Mouse (Mus musculus) kidney, postnatal 0 days (tissue): ENCODE data around the gene Rnh1. TPM values are rescaled to one million over a fixed set of nuclear protein-coding genes. Genes with fewer than 3 reads are reported as not detected.

ENCODE experiments used
- ATAC-seq: fragments of 200-750 bp; cut with Nextera tagmentation; replicated peaks from 2 replicates; pipeline ENCODE4 v1.8.0; 2017; ENCODE audit warnings: low read depth, moderate number of reproducible peaks, moderate TSS enrichment, moderate library complexity; ENCODE audit not compliant: low FRiP score
- DNase-seq: peaks from one replicate; pipeline ENCODE4 v3.0.0-alpha.2; 2016; ENCODE audit warnings: low spot score
- H3K27ac ChIP-seq: fragments of 300-500 bp; sonication (generic); 2 replicates; pipeline ENCODE4 v1.5.1; 2014; ENCODE audit warnings: mild to moderate bottlenecking
- H3K27me3 ChIP-seq: fragments of 300-500 bp; sonication (generic); 2 replicates; pipeline ENCODE4 v1.6.1; 2014; ENCODE audit warnings: low read length, mixed read lengths; ENCODE audit not compliant: insufficient read depth
- H3K36me3 ChIP-seq: fragments of 300-500 bp; sonication (generic); 2 replicates; pipeline ENCODE4 v1.6.1; 2014; ENCODE audit warnings: low read length, mixed read lengths; ENCODE audit not compliant: insufficient read depth
- H3K4me1 ChIP-seq: fragments of 300-500 bp; sonication (generic); replicated peaks from 2 replicates; pipeline ENCODE4 v1.6.1; 2014; ENCODE audit warnings: antibody characterized with exemption, low read length, mixed read lengths; ENCODE audit not compliant: insufficient read depth
- H3K4me2 ChIP-seq: fragments of 300-500 bp; sonication (generic); 2 replicates; pipeline ENCODE4 v1.6.1; 2014; ENCODE audit warnings: mild to moderate bottlenecking, low read length, moderate library complexity, mixed read lengths
- H3K4me3 ChIP-seq: fragments of 300-500 bp; sonication (generic); replicated peaks from 2 replicates; pipeline ENCODE4 v1.5.1; 2014; ENCODE audit warnings: low read depth, low read length
- H3K9ac ChIP-seq: fragments of 300-500 bp; sonication (generic); 2 replicates; pipeline ENCODE4 v1.6.1; 2014; ENCODE audit warnings: low read depth, low read length
- H3K9me3 ChIP-seq: fragments of 300-500 bp; sonication (generic); replicated peaks from 2 replicates; pipeline ENCODE4 v1.6.1; 2016; ENCODE audit warnings: low read length, inconsistent platforms, mixed read lengths
- CTCF ChIP-seq: IDR thresholded peaks from 2 replicates; pipeline ENCODE4 v1.5.1; 2016; ENCODE audit warnings: antibody characterized with exemption, low read depth, mild to moderate bottlenecking, moderate library complexity
- WGBS: fragments of 180-500 bp; shearing (Covaris S2); extraction: QIAGEN DNeasy Blood & Tissue Kit; methylation state at CpG from one replicate; pipeline ENCODE4 v1.1.7; 2014; 5-methylcytosine and 5-hydroxymethylcytosine counted together
- polyA plus RNA-seq: library from polyadenylated mRNA; unstranded; fragments of >200 nt; fragmentation: Nextera tagmentation; extraction: Ambion mirVana; gene quantifications from 2 replicates; pipeline ENCODE4 v1.2.1, GENCODE M21; 2015

The Rnh1 gene
- polyA plus RNA-seq, 1 experiment from 2014 or later, result 136 TPM

DNA sequence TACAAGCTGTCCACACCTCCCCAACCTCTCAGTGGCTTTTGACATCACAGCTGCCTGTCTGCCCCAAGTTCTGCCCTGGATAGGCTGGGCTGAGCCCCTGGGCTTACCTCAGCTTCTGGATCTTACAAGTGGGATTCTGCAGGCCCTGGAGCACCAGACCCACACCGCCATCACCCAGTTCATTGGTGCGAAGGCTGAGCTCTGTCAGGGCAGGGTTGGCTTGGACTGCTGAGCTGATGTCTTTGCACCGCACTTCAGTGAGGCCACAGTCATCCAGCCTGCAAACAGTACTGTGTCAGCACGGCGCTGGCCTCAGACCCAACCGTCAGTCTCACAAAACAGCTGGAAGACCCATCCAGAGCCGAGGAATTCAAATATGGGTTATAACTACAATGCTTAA, 8.3 kb downstream of the Rnh1 start:
- H3K27me3 ChIP-seq, result no peaks in the 10 kb centered on the region
- H3K4me3 ChIP-seq, result no peak overlapping the region
- no peaks in the 10 kb centered on the region for H3K9me3 ChIP-seq
- no peak overlapping the region for H3K27ac ChIP-seq
- H3K4me1 ChIP-seq, result peaks cover 8% of the 10 kb centered on the region
- H3K36me3 ChIP-seq, result peaks cover 54% of the 10 kb centered on the region
- ATAC-seq, result no peak
- 92% methylated on average over 7 of the region's 7 CpGs for WGBS
- DNase-seq, result no peak
- no peak for TF ChIP-seq CTCF
- H3K4me2 ChIP-seq, result no peak overlapping the region
- no peak overlapping the region for H3K9ac ChIP-seq

DNA sequence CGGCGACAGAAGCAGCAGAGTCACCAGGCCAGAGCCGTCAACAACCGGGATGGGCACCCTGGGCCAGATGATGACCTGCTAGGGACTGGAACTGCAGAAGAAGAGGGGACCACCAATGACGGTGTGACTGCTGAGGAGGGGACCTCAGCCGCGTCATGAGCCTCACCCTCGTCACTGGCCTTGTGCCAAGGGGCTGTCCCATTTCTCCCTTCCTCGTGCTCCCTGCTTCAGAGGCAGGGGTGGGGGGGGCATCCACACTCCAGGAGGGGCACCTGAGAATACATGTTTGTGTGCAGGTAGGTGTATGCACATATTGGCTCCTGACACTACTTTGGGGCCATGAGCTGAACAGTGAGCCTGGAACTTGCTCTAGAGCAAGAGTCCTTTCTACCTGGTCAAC, 17.3 kb downstream of the Rnh1 start:
- ATAC-seq (no peak), DNase-seq (no peak)
- no peaks in the 10 kb centered on the region for H3K27me3 ChIP-seq
- H3K36me3 ChIP-seq, result peaks cover 42% of the 10 kb centered on the region
- no peak overlapping the region for H3K4me3 ChIP-seq
- TF ChIP-seq CTCF, result no peak
- no peaks in the 10 kb centered on the region for H3K9me3 ChIP-seq
- no peaks in the 10 kb centered on the region for H3K4me1 ChIP-seq
- H3K9ac ChIP-seq, result no peak overlapping the region
- H3K27ac ChIP-seq, result no peak overlapping the region
- H3K4me2 ChIP-seq, result no peak overlapping the region
- 80% methylated on average over 9 of the region's 9 CpGs for WGBS

DNA sequence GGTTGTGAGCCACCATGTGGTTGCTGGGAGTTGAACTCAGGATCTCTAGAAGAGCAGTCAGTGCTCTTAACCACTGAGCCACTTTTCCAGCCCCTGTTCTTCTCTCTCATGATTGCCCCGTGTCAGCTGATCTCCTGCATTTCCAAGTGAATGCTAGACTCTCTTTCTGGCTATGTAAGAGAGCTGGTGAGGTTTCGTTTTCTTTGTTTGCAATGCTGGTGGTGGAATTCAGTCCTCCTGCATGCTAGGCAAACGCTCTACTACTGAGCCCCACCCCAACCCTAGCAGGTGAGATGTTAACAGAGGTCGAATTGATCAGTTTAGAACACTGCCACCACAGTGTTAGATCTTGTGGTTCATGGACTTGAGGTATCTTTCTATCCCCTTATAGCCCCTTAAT, 24.0 kb downstream of the Rnh1 start:
- Histone ChIP-seq H3K4me1 (no peaks in the 10 kb centered on the region), H3K9ac (no peak overlapping the region), H3K4me3 (no peak overlapping the region), H3K4me2 (no peak overlapping the region), H3K36me3 (peaks cover 23% of the 10 kb centered on the region), H3K27me3 (no peaks in the 10 kb centered on the region), H3K27ac (no peak overlapping the region), H3K9me3 (no peaks in the 10 kb centered on the region)
- 79% methylated on average over 4 of the region's 4 CpGs for WGBS
- TF ChIP-seq CTCF, result no peak
- ATAC-seq (no peak), DNase-seq (no peak)

DNA sequence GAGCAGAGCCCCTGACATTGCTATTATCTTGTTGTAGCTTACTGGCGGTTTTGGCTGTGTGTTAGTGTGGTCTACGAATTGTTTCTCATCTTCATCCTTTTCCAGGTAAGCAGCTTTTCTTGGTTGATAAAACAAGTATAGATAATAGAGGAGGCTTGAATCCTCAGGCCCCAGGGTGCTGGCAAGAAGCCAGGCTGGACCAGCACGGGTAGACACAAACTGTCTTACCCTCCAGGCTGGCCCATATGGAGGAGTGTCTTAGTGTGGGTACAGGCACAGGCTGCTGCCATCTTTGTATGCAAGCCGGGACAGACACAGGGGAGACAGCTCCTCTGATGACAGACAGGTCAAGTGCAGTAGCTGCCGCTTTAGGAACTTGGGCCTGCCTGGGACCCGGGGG, 25.6 kb downstream of the Rnh1 start:
- H3K4me2 ChIP-seq, result no peak overlapping the region
- H3K9ac ChIP-seq, result no peak overlapping the region
- TF ChIP-seq CTCF, result no peak
- ATAC-seq (no peak), DNase-seq (no peak)
- no peaks in the 10 kb centered on the region for H3K9me3 ChIP-seq
- H3K4me3 ChIP-seq, result no peak overlapping the region
- no peak overlapping the region for H3K27ac ChIP-seq
- no peaks in the 10 kb centered on the region for H3K27me3 ChIP-seq
- WGBS, result 75% methylated on average over 6 of the region's 6 CpGs
- peaks cover 17% of the 10 kb centered on the region for H3K36me3 ChIP-seq
- no peaks in the 10 kb centered on the region for H3K4me1 ChIP-seq

DNA sequence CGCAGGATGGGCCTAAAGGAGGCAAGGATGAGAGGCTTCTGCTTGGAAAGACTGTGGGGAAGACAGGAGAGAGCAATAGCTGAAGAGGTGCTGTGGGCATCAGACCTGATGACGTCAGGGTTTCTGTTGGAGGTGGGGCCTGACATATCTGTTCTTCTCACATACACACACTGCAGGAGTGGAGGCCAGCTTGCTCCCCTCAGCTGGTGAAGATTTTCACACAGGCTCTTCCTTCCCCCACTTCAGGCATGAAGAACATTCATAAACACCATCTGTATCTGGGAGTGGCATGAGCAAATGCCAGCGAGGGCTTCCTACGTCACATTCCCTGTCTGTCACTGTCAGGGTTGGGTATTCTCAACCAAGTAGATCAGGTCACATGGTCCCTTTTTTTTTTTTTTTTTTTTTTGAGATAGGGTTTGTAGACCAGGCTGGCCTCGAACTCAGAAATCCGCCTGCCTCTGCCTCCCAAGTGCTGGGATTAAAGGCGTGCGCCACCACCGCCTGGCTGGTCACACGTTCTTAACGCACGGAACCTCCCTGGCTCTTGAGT, 26.5 kb downstream of the Rnh1 start:
- no peaks in the 10 kb centered on the region for H3K9me3 ChIP-seq
- TF ChIP-seq CTCF, result no peak
- DNase-seq (no peak), ATAC-seq (no peak)
- no peaks in the 10 kb centered on the region for H3K4me1 ChIP-seq
- H3K4me2 ChIP-seq, result no peak overlapping the region
- H3K4me3 ChIP-seq, result no peak overlapping the region
- WGBS, result 96% methylated on average over 12 of the region's 12 CpGs
- H3K27me3 ChIP-seq, result no peaks in the 10 kb centered on the region
- no peak overlapping the region for H3K9ac ChIP-seq
- no peak overlapping the region for H3K27ac ChIP-seq
- peaks cover 12% of the 10 kb centered on the region for H3K36me3 ChIP-seq

DNA sequence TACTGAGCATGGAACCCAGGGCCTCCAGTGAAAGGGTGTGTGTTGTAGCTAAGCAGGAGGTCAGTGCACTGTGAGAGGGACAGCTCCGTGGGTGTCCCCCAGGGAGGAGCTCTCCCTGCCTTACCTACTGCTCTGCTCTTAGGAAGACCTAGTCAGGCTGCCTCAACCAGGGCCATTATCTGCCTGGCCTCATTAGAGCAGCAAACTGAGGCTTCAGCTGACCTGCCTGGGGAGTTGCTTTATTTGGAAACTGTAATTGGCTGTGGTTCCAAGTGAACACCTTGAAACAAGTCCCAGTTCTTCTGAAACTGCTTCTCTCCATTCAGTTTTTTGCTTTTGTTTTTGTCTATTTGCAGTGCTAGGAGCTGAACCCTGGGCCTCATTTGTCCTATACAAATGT, 27.3 kb downstream of the Rnh1 start:
- 84% methylated on average over 1 of the region's 1 CpGs for WGBS
- H3K27me3 ChIP-seq, result no peaks in the 10 kb centered on the region

DNA sequence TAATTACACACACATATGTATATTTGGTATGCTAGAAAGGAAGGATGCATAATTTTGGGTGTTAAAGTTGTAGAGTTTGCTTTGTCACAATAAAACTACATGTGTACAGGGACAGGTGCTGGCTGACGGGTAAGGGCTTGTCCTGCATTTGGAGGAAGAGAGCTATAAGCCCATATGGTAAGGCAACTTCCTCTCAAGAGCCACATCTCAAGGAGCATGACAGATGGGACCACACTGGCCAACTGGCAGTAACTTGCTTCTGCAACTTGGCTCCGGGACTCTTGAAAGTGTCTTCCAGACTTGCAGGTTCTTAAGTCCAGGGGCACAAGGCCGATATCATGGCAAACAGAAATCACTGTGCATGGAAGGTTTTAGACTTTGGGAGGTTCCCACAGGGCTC, 28.0 kb downstream of the Rnh1 start:
- H3K4me1 ChIP-seq, result no peaks in the 10 kb centered on the region
- H3K36me3 ChIP-seq, result 0 out of 2 replicates have a peak, but pooled peaks cover 6% of the 10 kb centered on the region
- no peaks in the 10 kb centered on the region for H3K27me3 ChIP-seq
- DNase-seq (no peak), ATAC-seq (no peak)
- H3K9ac ChIP-seq, result no peak overlapping the region
- no peak overlapping the region for H3K4me3 ChIP-seq
- 96% methylated on average over 3 of the region's 3 CpGs for WGBS
- no peak overlapping the region for H3K4me2 ChIP-seq
- H3K27ac ChIP-seq, result no peak overlapping the region
- H3K9me3 ChIP-seq, result no peaks in the 10 kb centered on the region
- no peak for TF ChIP-seq CTCF

More for the DNA sequence above, 27.3 kb downstream of the Rnh1 start:
- H3K36me3 ChIP-seq, result 0 out of 2 replicates have a peak, but pooled peaks cover 6% of the 10 kb centered on the region
- ATAC-seq, result no peak
- no peaks in the 10 kb centered on the region for H3K9me3 ChIP-seq
- no peak overlapping the region for H3K27ac ChIP-seq
- no peak overlapping the region for H3K4me3 ChIP-seq
- no peaks in the 10 kb centered on the region for H3K4me1 ChIP-seq
- H3K4me2 ChIP-seq, result no peak overlapping the region
- no peak for DNase-seq
- H3K9ac ChIP-seq, result no peak overlapping the region
- no peak for TF ChIP-seq CTCF
